Mouse (Mus musculus): ENCODE data around the gene Rnf141. TPM values are rescaled to one million over a fixed set of nuclear protein-coding genes. Genes with fewer than 3 reads are reported as not detected.

Rnf141 gene
- polyA plus RNA-seq (2012), result 0.21 and 0.26 TPM in 2 replicates

GRCm38 (mm10) chr7:110843916-110844874 is at the start of gene Rnf141:
Rnf141 (minus strand) TSS chr7:110844457.
- peak within 1 kb of the TSS; percentile 95 for H3K4me3 ChIP-seq (replicated peaks)
- peaks cover 5% of the 10 kb centered on the region for H3K9me3 ChIP-seq (ENCODE audit: control insufficient read depth, low read length)
- H3K4me1 ChIP-seq (ENCODE audit: control insufficient read depth), result peaks cover 56% of the 10 kb centered on the region
- TF ChIP-seq TAL1 (IDR thresholded peaks at IDR 0.05; ENCODE audit: low read length), result no peak
- no peak for TF ChIP-seq GATA1 (IDR thresholded peaks at IDR 0.05; ENCODE audit: low read length)
- no peaks in the 10 kb centered on the region for H3K27me3 ChIP-seq (ENCODE audit: control insufficient read depth)
- peaks cover 25% of the 10 kb centered on the region for H3K36me3 ChIP-seq (ENCODE audit: control insufficient read depth)

GRCm38 (mm10) chr7:110891501-110891986 is 47.3 kb upstream of the Rnf141 start:
- Histone ChIP-seq H3K4me3 (replicated peaks) (peak overlapping the region; percentile 27), H3K9me3 (ENCODE audit: control insufficient read depth, low read length) (no peaks in the 10 kb centered on the region), H3K36me3 (ENCODE audit: control insufficient read depth) (peaks cover 1% of the 10 kb centered on the region; the same call in 1 of the 2 replicates), H3K4me1 (ENCODE audit: control insufficient read depth) (peaks cover 28% of the 10 kb centered on the region), H3K27me3 (ENCODE audit: control insufficient read depth) (no peaks in the 10 kb centered on the region)
- TF ChIP-seq TAL1 (IDR thresholded peaks at IDR 0.05; ENCODE audit: low read length) (no peak), GATA1 (IDR thresholded peaks at IDR 0.05; ENCODE audit: low read length) (no peak)

- no peak for TF ChIP-seq GATA1 (IDR thresholded peaks at IDR 0.05; ENCODE audit: low read length)
- no peak for TF ChIP-seq TAL1 (IDR thresholded peaks at IDR 0.05; ENCODE audit: low read length)
- Histone ChIP-seq H3K4me1 (ENCODE audit: control insufficient read depth) (peaks cover 54% of the 10 kb centered on the region), H3K4me3 (replicated peaks) (no peak overlapping the region), H3K27me3 (ENCODE audit: control insufficient read depth) (no peaks in the 10 kb centered on the region), H3K36me3 (ENCODE audit: control insufficient read depth) (no peaks in the 10 kb centered on the region), H3K9me3 (ENCODE audit: control insufficient read depth, low read length) (0 out of 2 replicates have a peak, but pooled peaks cover 2% of the 10 kb centered on the region)
Observed at GRCm38 (mm10) chr7:110881746-110882333, 37.6 kb upstream of the Rnf141 start.

GRCm38 (mm10) chr7:110878028-110878427 is 33.8 kb upstream of the Rnf141 start:
- Histone ChIP-seq H3K4me3 (replicated peaks) (no peak overlapping the region), H3K9me3 (ENCODE audit: control insufficient read depth, low read length) (0 out of 2 replicates have a peak, but pooled peaks cover 2% of the 10 kb centered on the region), H3K4me1 (ENCODE audit: control insufficient read depth) (peaks cover 54% of the 10 kb centered on the region), H3K36me3 (ENCODE audit: control insufficient read depth) (no peaks in the 10 kb centered on the region; the same call in 1 of the 2 replicates), H3K27me3 (ENCODE audit: control insufficient read depth) (no peaks in the 10 kb centered on the region)
- TF ChIP-seq TAL1 (IDR thresholded peaks at IDR 0.05; ENCODE audit: low read length), result no peak
- no peak for TF ChIP-seq GATA1 (IDR thresholded peaks at IDR 0.05; ENCODE audit: low read length)

- Histone ChIP-seq H3K27me3 (ENCODE audit: control insufficient read depth) (no peaks in the 10 kb centered on the region), H3K9me3 (ENCODE audit: control insufficient read depth, low read length) (no peaks in the 10 kb centered on the region), H3K4me3 (replicated peaks) (no peak overlapping the region), H3K36me3 (ENCODE audit: control insufficient read depth) (no peaks in the 10 kb centered on the region; the same call in 1 of the 2 replicates), H3K4me1 (ENCODE audit: control insufficient read depth) (peaks cover 43% of the 10 kb centered on the region)
- no peak for TF ChIP-seq GATA1 (IDR thresholded peaks at IDR 0.05; ENCODE audit: low read length)
- no peak for TF ChIP-seq TAL1 (IDR thresholded peaks at IDR 0.05; ENCODE audit: low read length)
Observed at GRCm38 (mm10) chr7:110876965-110877364, 32.7 kb upstream of the Rnf141 start.

- Histone ChIP-seq H3K27me3 (ENCODE audit: control insufficient read depth) (no peaks in the 10 kb centered on the region), H3K4me3 (replicated peaks) (no peak overlapping the region), H3K4me1 (ENCODE audit: control insufficient read depth) (peaks cover 4% of the 10 kb centered on the region; the same call in 1 of the 2 replicates), H3K9me3 (ENCODE audit: control insufficient read depth, low read length) (no peaks in the 10 kb centered on the region), H3K36me3 (ENCODE audit: control insufficient read depth) (no peaks in the 10 kb centered on the region)
- no peak for TF ChIP-seq TAL1 (IDR thresholded peaks at IDR 0.05; ENCODE audit: low read length)
- no peak for TF ChIP-seq GATA1 (IDR thresholded peaks at IDR 0.05; ENCODE audit: low read length)
Observed at GRCm38 (mm10) chr7:110868807-110869206, 24.6 kb upstream of the Rnf141 start.

- H3K4me3 ChIP-seq (replicated peaks), result no peak overlapping the region
- H3K4me1 ChIP-seq (ENCODE audit: control insufficient read depth), result peaks cover 11% of the 10 kb centered on the region
- H3K27me3 ChIP-seq (ENCODE audit: control insufficient read depth), result peaks cover 3% of the 10 kb centered on the region; the same call in 1 of the 2 replicates
- no peaks in the 10 kb centered on the region for H3K9me3 ChIP-seq (ENCODE audit: control insufficient read depth, low read length)
- no peak for TF ChIP-seq TAL1 (IDR thresholded peaks at IDR 0.05; ENCODE audit: low read length)
- TF ChIP-seq GATA1 (IDR thresholded peaks at IDR 0.05; ENCODE audit: low read length), result no peak
- no peaks in the 10 kb centered on the region for H3K36me3 ChIP-seq (ENCODE audit: control insufficient read depth)
Observed at GRCm38 (mm10) chr7:110867116-110867515, 22.9 kb upstream of the Rnf141 start.

- Histone ChIP-seq H3K4me1 (ENCODE audit: control insufficient read depth) (peaks cover 13% of the 10 kb centered on the region), H3K27me3 (ENCODE audit: control insufficient read depth) (peaks cover 3% of the 10 kb centered on the region; the same call in 1 of the 2 replicates), H3K9me3 (ENCODE audit: control insufficient read depth, low read length) (no peaks in the 10 kb centered on the region), H3K36me3 (ENCODE audit: control insufficient read depth) (no peaks in the 10 kb centered on the region), H3K4me3 (replicated peaks) (no peak overlapping the region)
- TF ChIP-seq GATA1 (IDR thresholded peaks at IDR 0.05; ENCODE audit: low read length), result no peak
- TF ChIP-seq TAL1 (IDR thresholded peaks at IDR 0.05; ENCODE audit: low read length), result no peak
Observed at GRCm38 (mm10) chr7:110866021-110866420, 21.8 kb upstream of the Rnf141 start.

GRCm38 (mm10) chr7:110865570-110865969 is 21.3 kb upstream of the Rnf141 start:
- no peaks in the 10 kb centered on the region for H3K36me3 ChIP-seq (ENCODE audit: control insufficient read depth)
- no peaks in the 10 kb centered on the region for H3K9me3 ChIP-seq (ENCODE audit: control insufficient read depth, low read length)
- peaks cover 3% of the 10 kb centered on the region; the same call in 1 of the 2 replicates for H3K27me3 ChIP-seq (ENCODE audit: control insufficient read depth)
- TF ChIP-seq GATA1 (IDR thresholded peaks at IDR 0.05; ENCODE audit: low read length) (no peak), TAL1 (IDR thresholded peaks at IDR 0.05; ENCODE audit: low read length) (no peak)
- H3K4me3 ChIP-seq (replicated peaks), result no peak overlapping the region
- H3K4me1 ChIP-seq (ENCODE audit: control insufficient read depth), result peaks cover 15% of the 10 kb centered on the region

Data from erythroblast, embryonic 14.5 days (primary cell).